Mouse (Mus musculus) embryonic fibroblast, embryonic 13.5 days (primary cell): ENCODE data around the gene Mcat.

Source experiments
- CTCF ChIP-seq: IDR thresholded peaks from 2 replicates; pipeline ENCODE4 v1.5.1; 2011; ENCODE audit warnings: mild to moderate bottlenecking, control low read depth, low read length, moderate library complexity, borderline replicate concordance; ENCODE audit not compliant: insufficient read depth
- POLR2A ChIP-seq: IDR thresholded peaks from 2 replicates; pipeline ENCODE4 v1.6.1; 2011; ENCODE audit warnings: low read depth, mild to moderate bottlenecking, control low read depth, low read length, moderate library complexity

GRCm38 (mm10) chr15:83582931-83583330, 19.3 kb upstream of the Mcat start:
- TF ChIP-seq CTCF (no peak), POLR2A (no peak)
